Mouse (Mus musculus): ENCODE measurements at regions not wholly inside any gene's neighbourhood (a gene's known extent, or its start where the extent isn't known, plus 50 kb on each side); places are given as distances from the start of the nearest gene placed in this dataset.

- DNase-seq, result no peak
Observed at GRCm38 (mm10) chr1:35429471-35429870, 579.7 kb downstream of the Plekhb2 start.

- no peak for DNase-seq
Observed at GRCm38 (mm10) chr1:35435721-35436120, 585.9 kb downstream of the Plekhb2 start.

- DNase-seq, result no peak
Observed at GRCm38 (mm10) chr1:35447345-35447744, 597.6 kb downstream of the Plekhb2 start.

- DNase-seq, result no peak
Observed at GRCm38 (mm10) chr1:35452441-35453107, 602.8 kb downstream of the Plekhb2 start.

- DNase-seq, result no peak
Observed at GRCm38 (mm10) chr1:35457591-35457990, 607.8 kb downstream of the Plekhb2 start.

- DNase-seq, result no peak
Observed at GRCm38 (mm10) chr1:35465081-35465480, 603.1 kb upstream of the Hs6st1 start.

- no peak for DNase-seq
Observed at GRCm38 (mm10) chr1:35469185-35469753, 598.9 kb upstream of the Hs6st1 start.

- DNase-seq, result no peak
Observed at GRCm38 (mm10) chr1:35478262-35478661, 589.9 kb upstream of the Hs6st1 start.

GRCm38 (mm10) chr1:35495963-35496362 lies 572.2 kb upstream of the Hs6st1 start:
- no peak for DNase-seq

GRCm38 (mm10) chr1:35522951-35523350 lies 545.2 kb upstream of the Hs6st1 start:
- DNase-seq, result peak; percentile 21 to 48

GRCm38 (mm10) chr1:35523790-35524362 lies 544.3 kb upstream of the Hs6st1 start:
- no peak for DNase-seq

- no peak for DNase-seq
Observed at GRCm38 (mm10) chr1:35524788-35525187, 543.4 kb upstream of the Hs6st1 start.

- DNase-seq, result no peak
Observed at GRCm38 (mm10) chr1:35527750-35528476, 540.3 kb upstream of the Hs6st1 start.

GRCm38 (mm10) chr1:35535470-35535869 lies 532.7 kb upstream of the Hs6st1 start:
- DNase-seq, result no peak

- DNase-seq, result peak; percentile 23 to 45
Observed at GRCm38 (mm10) chr1:35536276-35536675, 531.9 kb upstream of the Hs6st1 start.

- no peak for DNase-seq
Observed at GRCm38 (mm10) chr1:35548845-35549244, 519.4 kb upstream of the Hs6st1 start.

GRCm38 (mm10) chr1:35551503-35551902 lies 516.7 kb upstream of the Hs6st1 start:
- no peak for DNase-seq

- peak; percentile 59 to 70 for DNase-seq
Observed at GRCm38 (mm10) chr1:35562786-35563185, 505.4 kb upstream of the Hs6st1 start.

GRCm38 (mm10) chr1:35575203-35575602 lies 493.0 kb upstream of the Hs6st1 start:
- DNase-seq, result no peak

GRCm38 (mm10) chr1:35579392-35579791 lies 488.8 kb upstream of the Hs6st1 start:
- no peak for DNase-seq

GRCm38 (mm10) chr1:35579992-35580391 lies 488.2 kb upstream of the Hs6st1 start:
- no peak for DNase-seq

GRCm38 (mm10) chr1:35580474-35580873 lies 487.7 kb upstream of the Hs6st1 start:
- no peak for DNase-seq

- no peak for DNase-seq
Observed at GRCm38 (mm10) chr1:35587900-35588299, 480.3 kb upstream of the Hs6st1 start.

- no peak for DNase-seq
Observed at GRCm38 (mm10) chr1:35588939-35589338, 479.3 kb upstream of the Hs6st1 start.

Measured in kidney, adult 8-10 months (tissue).